Mouse (Mus musculus) heart, postnatal 4 days (tissue): ENCODE results near the gene Ceacam16. TPM values are rescaled to one million over a fixed set of nuclear protein-coding genes. Genes with fewer than 3 reads are reported as not detected.

Experiments used
- DNase-seq: peaks from one replicate; pipeline ENCODE4 v3.0.0; 2021
- total RNA-seq, 2 experiments: library from RNA; stranded (reverse); gene quantifications; 2 replicates each; pipeline ENCODE4 v1.2.3; 2021

The Ceacam16 gene
- total RNA-seq, 2 experiments from 2014 or later: 0.38 TPM; not detected in 1

GRCm38 (mm10) chr7:19842885-19843504 lies 18.1 kb downstream of the Ceacam16 start:
- no peak for DNase-seq

DNA sequence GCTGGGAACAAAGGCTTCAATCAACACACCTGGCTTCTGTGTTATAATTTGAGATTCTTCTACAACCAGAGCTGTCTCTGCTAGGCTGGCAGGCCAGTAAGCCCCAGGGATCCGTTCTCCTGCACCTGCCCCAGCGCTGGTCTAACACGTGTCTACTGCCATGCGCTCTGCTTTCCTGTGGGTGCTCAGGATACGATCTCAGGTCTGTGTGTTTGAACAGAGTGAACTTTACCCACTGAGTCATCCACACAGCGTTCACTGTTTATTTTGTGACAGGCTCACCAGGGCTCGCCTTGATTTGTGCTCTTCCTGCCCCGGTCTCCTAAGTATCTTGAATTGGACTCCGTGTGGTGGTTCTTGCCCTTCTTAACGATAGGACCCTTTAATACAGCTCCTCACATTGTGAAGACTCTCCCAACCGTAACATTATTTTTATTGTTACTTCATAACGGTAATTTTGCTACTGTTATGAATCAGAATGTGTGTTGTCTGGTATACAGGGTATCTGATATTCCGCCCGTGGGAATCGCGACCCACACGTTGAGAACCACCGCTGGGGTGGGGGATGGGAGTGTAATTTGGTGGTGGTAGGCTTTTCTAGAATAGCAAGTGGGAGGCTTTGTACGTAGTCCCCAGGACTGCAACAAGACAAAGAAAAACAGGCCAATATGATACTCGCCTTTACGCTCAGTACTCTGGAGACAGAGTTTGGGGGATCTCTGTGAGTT lies 19.2 kb downstream of the Ceacam16 start:
- DNase-seq: no peak

DNA sequence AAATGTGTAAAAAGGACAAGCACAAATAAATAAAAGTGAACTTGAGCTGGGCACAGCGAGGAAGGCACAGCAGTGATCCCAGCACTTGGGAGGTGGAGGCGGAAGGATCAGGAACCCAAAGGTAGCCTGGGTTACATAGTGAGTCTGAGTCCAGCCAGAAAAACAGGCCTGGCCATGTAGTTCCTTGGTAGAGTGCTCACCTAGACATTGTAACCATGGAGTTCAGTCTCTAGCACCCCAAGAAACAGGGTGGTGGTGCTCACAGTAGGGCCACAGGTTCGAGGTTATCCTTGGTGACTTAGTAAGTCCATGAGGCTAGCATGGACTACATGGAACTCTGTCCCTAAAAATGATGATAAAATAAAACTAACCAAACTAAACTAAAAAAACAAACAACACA lies 20.2 kb downstream of the Ceacam16 start:
- no peak for DNase-seq

DNA sequence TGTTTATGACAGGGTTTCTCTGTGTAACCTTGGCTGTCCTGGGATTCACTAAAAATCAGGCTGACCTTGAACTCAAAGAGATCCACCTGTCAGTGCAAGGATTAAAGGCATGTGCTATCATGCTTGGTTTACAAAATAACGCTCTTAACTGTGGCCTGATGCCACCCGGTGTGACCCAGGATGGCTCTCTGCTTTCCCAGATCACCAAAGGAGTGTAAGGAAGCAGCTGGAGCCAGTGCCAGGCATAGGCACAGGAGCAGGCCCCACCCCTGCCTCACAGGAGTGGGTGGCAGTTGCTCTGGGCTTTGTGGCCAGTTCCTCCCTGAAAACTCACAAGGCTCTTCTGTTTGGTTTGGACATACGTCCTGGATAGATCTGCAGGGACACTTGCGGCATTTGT lies 20.7 kb downstream of the Ceacam16 start:
- DNase-seq: no peak

DNA sequence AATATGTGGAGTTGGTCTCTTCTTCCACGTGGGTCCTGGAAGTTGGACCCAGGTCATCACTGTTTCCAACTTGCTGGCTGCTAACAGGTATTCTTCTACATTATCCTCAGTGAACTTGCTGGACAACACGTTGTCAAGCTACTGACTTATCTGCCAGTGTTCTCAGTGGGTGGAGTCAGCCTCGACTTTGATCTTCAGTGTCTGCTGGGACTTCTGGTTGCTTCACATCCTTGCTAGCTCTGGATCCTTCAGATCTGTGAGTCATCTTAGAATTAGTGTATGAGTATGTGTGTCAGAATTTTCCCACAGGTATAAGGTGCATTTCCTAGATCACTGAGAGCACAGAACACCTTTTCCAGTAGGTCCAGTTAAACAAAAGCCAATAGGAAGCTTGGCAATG lies 24.3 kb downstream of the Ceacam16 start:
- no peak for DNase-seq

GRCm38 (mm10) chr7:19834055-19834454 lies 27.0 kb downstream of the Ceacam16 start:
- no peak for DNase-seq

GRCm38 (mm10) chr7:19831837-19832236 lies 29.3 kb downstream of the Ceacam16 start:
- peak; percentile 26 for DNase-seq

DNA sequence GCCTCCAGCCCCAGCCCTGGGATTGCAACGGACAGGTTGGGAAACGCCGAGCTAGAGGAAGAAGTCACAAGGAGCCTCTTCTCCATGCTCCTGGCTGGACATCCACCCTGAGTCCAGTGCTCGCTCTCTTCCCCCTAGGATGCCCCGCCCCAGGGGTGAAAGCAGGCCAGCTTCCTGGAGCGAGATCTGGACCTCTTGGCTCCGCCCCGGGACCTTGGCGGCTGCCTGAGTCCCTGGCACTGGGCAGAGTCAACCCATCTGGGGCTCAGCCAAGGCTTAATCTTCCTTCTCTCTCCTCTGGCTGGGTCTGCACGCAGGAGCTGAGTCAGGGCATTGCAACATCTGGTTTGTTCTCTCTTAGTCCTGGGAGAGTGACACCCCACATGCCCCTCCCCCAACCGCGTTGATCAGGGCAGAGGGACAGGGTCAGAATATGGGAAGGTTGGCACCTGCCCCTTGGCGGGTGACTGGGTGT lies 30.4 kb downstream of the Ceacam16 start:
- peak; percentile 90 for DNase-seq

- no peak for DNase-seq
These were observed 31.4 kb downstream of the Ceacam16 start for GRCm38 (mm10) chr7:19829694-19830093.

GRCm38 (mm10) chr7:19826756-19827155 lies 34.3 kb downstream of the Ceacam16 start:
- peak; percentile 26 for DNase-seq

- peak; percentile 91 for DNase-seq
These were observed 36.7 kb downstream of the Ceacam16 start for GRCm38 (mm10) chr7:19824182-19824973.

DNA sequence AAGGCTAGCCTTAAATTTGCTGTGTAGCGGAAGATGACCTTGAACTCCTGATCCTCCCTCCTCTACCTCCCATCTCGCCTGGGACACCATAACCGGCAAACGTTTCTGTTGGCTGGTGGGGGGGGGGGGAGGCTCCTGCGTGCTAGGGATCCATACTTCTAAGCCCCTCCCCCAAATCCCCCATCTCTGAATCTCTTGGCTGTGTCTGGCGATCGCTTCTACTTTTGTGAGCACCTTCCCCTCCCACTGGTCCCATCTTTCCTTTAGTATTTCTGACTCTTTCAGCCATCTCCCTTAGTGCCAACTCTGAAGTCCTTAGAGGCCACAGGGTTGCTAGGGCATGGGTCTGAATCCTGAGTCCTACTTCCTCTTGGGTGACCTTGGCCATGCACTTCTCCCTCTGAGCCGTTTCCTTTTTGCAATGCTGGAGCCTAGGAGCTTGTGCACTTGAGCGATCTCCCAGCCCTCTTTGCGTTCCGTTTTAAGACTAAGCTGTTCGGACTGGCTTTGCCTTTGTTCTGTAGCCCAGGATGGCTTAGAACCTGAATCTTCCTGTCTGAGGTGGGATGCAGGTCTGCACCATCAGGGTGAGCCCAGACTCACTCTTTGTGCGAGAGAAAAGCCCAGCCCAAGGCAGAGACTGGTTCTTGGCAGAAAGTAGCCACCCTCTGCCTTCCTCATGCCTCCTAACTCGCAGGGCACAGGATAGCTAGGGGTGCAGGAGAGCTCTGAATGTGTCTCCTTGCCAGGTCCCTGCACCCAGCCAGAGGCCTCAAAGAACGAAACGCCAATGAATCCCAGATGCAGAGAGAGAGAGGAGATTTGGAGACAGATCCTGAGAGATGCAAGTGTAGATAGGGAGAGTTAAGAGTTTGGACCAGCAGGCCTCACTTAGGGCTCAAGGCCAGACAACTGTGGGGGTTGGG lies 37.6 kb downstream of the Ceacam16 start:
- DNase-seq: no peak

DNA sequence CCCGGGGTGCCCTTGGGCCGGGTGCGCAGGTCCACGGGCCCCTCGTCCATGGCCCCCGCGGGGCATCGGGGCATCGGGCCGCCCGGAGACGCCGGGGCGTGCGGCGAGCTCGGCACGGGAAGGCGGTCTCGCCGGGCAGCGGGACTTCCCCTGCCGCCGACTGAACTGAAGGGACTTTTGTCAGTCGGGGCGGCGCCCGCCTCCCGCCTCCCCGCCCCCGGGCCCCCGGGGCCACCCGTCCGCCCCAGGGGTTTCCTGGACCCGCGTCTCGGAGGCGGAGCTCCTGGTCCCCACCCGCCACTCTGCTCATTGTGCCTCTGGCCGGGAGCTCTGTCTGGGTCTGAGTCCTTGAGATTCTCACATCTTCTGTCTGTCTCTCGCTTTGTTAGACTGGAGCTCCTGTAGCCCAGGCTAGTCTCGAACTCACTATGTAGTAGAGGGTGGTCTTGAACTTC lies 38.5 kb downstream of the Ceacam16 start, which contains the start of gene Bcl3:
TSS of gene Bcl3 (minus strand) at position 167 of the 455 bp plus-strand sequence.
- peak; percentile 72 for DNase-seq

DNA sequence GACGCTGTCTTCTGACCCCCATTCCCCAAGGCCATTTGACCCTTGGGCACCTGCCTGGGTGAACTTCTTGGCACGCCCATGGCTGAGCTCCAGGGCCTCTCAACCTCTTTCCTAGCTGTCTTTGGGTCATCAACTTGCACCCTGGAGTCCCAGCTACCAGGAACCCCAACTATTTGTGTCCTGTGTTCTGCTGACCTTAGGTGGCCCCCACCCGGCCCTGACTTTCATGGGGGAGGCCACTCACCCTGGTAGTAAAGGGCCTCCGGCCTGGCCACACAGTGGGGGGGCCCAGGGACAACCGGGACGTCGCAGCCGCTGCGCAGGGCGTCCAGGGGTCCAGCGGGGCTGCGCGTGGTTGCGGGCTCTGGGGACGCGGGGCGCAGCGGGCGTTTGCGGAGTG lies 38.9 kb downstream of the Ceacam16 start:
- no peak for DNase-seq

- no peak for DNase-seq
These were observed 39.5 kb downstream of the Ceacam16 start for GRCm38 (mm10) chr7:19821633-19822032.

GRCm38 (mm10) chr7:19820347-19821048 lies 40.6 kb downstream of the Ceacam16 start:
- no peak for DNase-seq

GRCm38 (mm10) chr7:19818875-19819274 lies 42.2 kb downstream of the Ceacam16 start:
- no peak for DNase-seq

DNA sequence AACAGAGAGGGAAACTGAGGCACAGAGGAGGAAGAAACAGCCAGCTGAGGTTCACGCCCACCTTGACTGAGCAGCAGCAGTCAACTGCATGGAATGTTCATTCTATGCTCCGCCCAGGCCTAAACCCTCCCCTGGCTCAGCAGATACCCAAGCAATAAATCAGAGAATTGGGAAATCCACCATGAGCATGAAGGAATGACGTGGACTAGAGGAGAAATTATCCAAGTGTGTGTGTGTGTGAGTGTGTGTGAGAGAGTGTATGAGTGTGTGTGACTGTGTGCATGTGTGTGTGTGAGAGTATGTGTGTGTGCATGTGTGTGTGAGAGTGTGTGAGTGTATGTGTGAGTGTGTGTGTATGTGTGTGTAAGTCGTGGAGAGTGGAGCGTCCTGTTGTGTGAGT lies 42.7 kb downstream of the Ceacam16 start:
- DNase-seq: no peak

- peak; percentile 65 for DNase-seq
These were observed 43.6 kb downstream of the Ceacam16 start for GRCm38 (mm10) chr7:19817382-19818105.

- DNase-seq: peak; percentile 91
These were observed 44.8 kb downstream of the Ceacam16 start for GRCm38 (mm10) chr7:19816224-19816771.
